Mouse (Mus musculus): ENCODE results near the gene Pi4ka. TPM values are rescaled to one million over a fixed set of nuclear protein-coding genes. Genes with fewer than 3 reads are reported as not detected.

Pi4ka gene
- polyA plus RNA-seq, 1 experiment = 45.2 TPM

DNA sequence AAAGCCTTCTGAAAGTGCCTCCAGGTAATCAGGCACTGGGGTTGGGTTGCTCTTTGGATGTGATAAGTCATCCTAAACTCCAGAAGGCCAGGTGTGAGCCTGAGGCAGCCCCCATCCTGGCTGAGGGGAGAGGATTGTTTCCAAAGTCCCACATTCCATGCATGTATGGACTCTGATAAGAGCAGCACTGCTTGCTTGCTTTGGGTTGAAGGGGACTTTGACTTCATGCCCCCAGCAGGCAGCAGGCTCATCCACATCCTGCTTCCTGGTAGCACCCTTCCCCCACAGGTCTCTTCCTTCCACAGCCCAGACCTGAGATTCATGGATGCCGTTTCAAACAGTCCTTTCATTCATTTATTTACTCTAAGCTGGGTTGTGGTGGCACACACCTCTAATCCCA, 162.4 kb downstream of the Pi4ka start:
- H3K27ac ChIP-seq (ENCODE audit: insufficient read depth, low read length) = peak overlapping the region; percentile 68
- TF ChIP-seq POLR2A (IDR thresholded peaks at IDR 0.05; ENCODE audit: insufficient read depth, low read length) (no peak), EP300 (IDR thresholded peaks at IDR 0.05; ENCODE audit: insufficient read depth, low read depth, low read length) (peak; percentile 46; the same call in 1 of the 2 replicates)
- H3K4me3 ChIP-seq (ENCODE audit: low read depth, low read length) = no peak overlapping the region
- H3K36me3 ChIP-seq (ENCODE audit: control insufficient read depth, insufficient read depth, low read length, poor library complexity, severe bottlenecking) = no peaks in the 10 kb centered on the region
- no peaks in the 10 kb centered on the region for H3K9me3 ChIP-seq (replicated peaks; ENCODE audit: control insufficient read depth, insufficient read depth, low read length, poor library complexity, severe bottlenecking)
- H3K4me1 ChIP-seq (ENCODE audit: control insufficient read depth, insufficient read depth, low read length) = peaks cover 18% of the 10 kb centered on the region
- no peaks in the 10 kb centered on the region for H3K27me3 ChIP-seq (ENCODE audit: control insufficient read depth, insufficient read depth, low read length, poor library complexity, severe bottlenecking)
- no peak overlapping the region for H3K9ac ChIP-seq (ENCODE audit: low read depth, poor library complexity, severe bottlenecking)

DNA sequence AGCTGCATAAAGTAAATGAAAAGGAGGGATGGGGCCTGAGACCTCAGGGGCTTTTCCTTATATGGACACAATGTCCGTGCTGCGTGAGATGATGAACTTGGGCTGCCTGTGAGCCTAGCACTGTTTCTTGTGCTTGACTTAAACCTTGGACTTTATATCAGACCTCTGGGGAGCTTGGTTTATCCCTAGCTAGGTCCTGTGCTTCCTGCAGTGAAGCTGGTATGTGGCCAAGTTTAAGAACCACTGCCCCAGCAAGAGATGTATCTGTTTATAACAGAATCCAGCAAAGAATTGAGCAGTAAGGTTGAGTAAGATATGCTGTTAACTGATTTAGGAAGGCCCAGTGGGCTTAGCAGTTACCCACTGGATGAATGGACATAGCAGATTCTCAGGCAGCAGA, 166.7 kb downstream of the Pi4ka start:
- no peaks in the 10 kb centered on the region for H3K36me3 ChIP-seq (ENCODE audit: control insufficient read depth, insufficient read depth, low read length, poor library complexity, severe bottlenecking)
- H3K4me3 ChIP-seq (ENCODE audit: low read depth, low read length) = no peak overlapping the region
- H3K9me3 ChIP-seq (replicated peaks; ENCODE audit: control insufficient read depth, insufficient read depth, low read length, poor library complexity, severe bottlenecking) = no peaks in the 10 kb centered on the region
- H3K27ac ChIP-seq (ENCODE audit: insufficient read depth, low read length) = no peak overlapping the region
- no peaks in the 10 kb centered on the region for H3K27me3 ChIP-seq (ENCODE audit: control insufficient read depth, insufficient read depth, low read length, poor library complexity, severe bottlenecking)
- TF ChIP-seq EP300 (IDR thresholded peaks at IDR 0.05; ENCODE audit: insufficient read depth, low read depth, low read length) (no peak), CTCF (IDR thresholded peaks at IDR 0.05; ENCODE audit: low read depth, low read length) (no peak), POLR2A (IDR thresholded peaks at IDR 0.05; ENCODE audit: insufficient read depth, low read length) (no peak)
- H3K9ac ChIP-seq (ENCODE audit: low read depth, poor library complexity, severe bottlenecking) = no peak overlapping the region
- H3K4me1 ChIP-seq (ENCODE audit: control insufficient read depth, insufficient read depth, low read length) = peaks cover 23% of the 10 kb centered on the region

DNA sequence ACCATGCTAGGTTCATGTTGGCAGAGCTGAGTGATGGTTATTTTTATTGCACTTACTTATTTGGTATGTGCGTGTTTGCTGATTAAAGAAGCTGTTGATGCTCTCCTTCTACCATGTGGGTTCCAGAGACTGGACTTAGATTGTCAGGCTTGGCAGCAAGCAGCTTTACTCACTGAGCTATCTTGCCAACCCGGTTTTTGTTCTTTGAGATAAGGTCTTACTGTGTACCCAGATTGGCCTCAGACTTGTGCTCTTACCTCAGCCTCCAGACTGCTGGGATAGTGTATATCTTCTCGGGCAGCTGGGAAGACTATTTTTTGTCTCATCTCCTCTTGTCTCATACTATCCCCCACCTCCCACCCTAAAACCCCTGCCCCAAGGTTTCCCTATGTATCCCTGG, 168.5 kb downstream of the Pi4ka start:
- H3K9me3 ChIP-seq (replicated peaks; ENCODE audit: control insufficient read depth, insufficient read depth, low read length, poor library complexity, severe bottlenecking) = no peaks in the 10 kb centered on the region
- no peak overlapping the region for H3K9ac ChIP-seq (ENCODE audit: low read depth, poor library complexity, severe bottlenecking)
- H3K27ac ChIP-seq (ENCODE audit: insufficient read depth, low read length) = no peak overlapping the region
- H3K4me1 ChIP-seq (ENCODE audit: control insufficient read depth, insufficient read depth, low read length) = peaks cover 17% of the 10 kb centered on the region
- H3K36me3 ChIP-seq (ENCODE audit: control insufficient read depth, insufficient read depth, low read length, poor library complexity, severe bottlenecking) = no peaks in the 10 kb centered on the region
- no peaks in the 10 kb centered on the region for H3K27me3 ChIP-seq (ENCODE audit: control insufficient read depth, insufficient read depth, low read length, poor library complexity, severe bottlenecking)
- no peak for TF ChIP-seq EP300 (IDR thresholded peaks at IDR 0.05; ENCODE audit: insufficient read depth, low read depth, low read length)
- TF ChIP-seq CTCF (IDR thresholded peaks at IDR 0.05; ENCODE audit: low read depth, low read length) = no peak
- no peak for TF ChIP-seq POLR2A (IDR thresholded peaks at IDR 0.05; ENCODE audit: insufficient read depth, low read length)
- H3K4me3 ChIP-seq (ENCODE audit: low read depth, low read length) = no peak overlapping the region

DNA sequence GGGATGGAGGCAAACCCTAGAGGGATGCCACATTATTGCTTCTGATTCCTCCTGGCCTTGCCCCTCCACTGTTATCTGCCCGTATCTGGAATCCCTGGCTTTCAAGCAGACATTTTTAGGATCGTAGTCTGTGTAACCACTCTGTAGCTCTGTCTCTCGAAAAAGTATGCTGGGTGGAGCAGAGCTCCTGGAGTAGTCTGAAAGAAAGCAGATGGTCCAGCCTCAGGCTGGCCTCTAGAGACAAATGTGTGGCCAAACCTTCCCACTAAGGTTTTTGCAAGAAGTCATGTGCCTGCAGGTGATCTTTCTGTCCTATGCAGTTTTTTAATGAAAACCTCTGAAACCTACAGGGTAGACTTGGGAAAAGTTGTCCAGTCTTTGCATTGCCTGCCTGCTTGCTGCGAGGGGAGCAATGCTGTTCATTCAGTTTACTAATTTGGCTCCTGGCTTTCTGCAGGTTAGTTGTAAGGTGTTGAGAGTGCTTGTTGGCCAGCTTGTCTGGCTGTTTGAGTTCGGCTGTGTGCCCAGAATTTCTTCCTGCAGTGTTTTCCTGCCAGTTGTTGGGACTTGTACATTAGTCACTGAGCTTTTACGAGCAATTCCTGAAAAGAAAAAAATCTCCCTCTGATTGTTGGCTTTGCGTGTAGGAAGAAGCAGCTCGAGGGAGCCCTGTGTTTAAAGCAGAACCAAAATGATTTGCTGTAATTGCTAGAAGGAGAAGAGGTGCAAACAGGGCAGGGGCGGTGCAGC, 171.0 kb downstream of the Pi4ka start:
- Histone ChIP-seq H3K36me3 (ENCODE audit: control insufficient read depth, insufficient read depth, low read length, poor library complexity, severe bottlenecking) (no peaks in the 10 kb centered on the region), H3K27me3 (ENCODE audit: control insufficient read depth, insufficient read depth, low read length, poor library complexity, severe bottlenecking) (no peaks in the 10 kb centered on the region), H3K27ac (ENCODE audit: insufficient read depth, low read length) (0 out of 2 replicates have a peak overlapping the region, but pooled peaks have one; percentile 29), H3K4me3 (ENCODE audit: low read depth, low read length) (peak overlapping the region; percentile 93), H3K9ac (ENCODE audit: low read depth, poor library complexity, severe bottlenecking) (peak overlapping the region; percentile 94), H3K9me3 (replicated peaks; ENCODE audit: control insufficient read depth, insufficient read depth, low read length, poor library complexity, severe bottlenecking) (no peaks in the 10 kb centered on the region), H3K4me1 (ENCODE audit: control insufficient read depth, insufficient read depth, low read length) (peaks cover 17% of the 10 kb centered on the region)
- no peak for TF ChIP-seq EP300 (IDR thresholded peaks at IDR 0.05; ENCODE audit: insufficient read depth, low read depth, low read length)

DNA sequence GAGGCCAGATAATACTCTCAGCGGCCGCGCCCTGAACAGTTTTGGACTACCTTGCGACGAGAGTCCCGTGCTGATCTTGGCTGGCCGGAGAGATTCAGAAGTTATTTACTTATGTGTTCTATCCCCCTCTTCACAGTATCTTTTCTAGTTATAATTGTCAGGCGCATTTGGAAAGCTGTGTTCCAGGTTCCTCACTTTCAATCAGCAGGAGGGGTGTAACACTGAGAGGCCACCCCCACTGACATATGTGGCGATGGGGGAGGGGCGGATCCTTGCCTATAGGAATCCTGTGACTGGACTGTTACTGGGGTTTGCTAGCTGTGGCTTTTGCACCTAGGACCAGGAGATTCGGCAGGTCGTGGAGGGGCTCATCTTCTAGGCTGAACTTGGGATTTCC, 171.6 kb downstream of the Pi4ka start:
- Histone ChIP-seq H3K27ac (ENCODE audit: insufficient read depth, low read length) (peak overlapping the region; percentile 37; the same call in 1 of the 2 replicates), H3K27me3 (ENCODE audit: control insufficient read depth, insufficient read depth, low read length, poor library complexity, severe bottlenecking) (no peaks in the 10 kb centered on the region), H3K36me3 (ENCODE audit: control insufficient read depth, insufficient read depth, low read length, poor library complexity, severe bottlenecking) (no peaks in the 10 kb centered on the region), H3K9ac (ENCODE audit: low read depth, poor library complexity, severe bottlenecking) (peak overlapping the region; percentile 94), H3K4me3 (ENCODE audit: low read depth, low read length) (peak overlapping the region; percentile 93), H3K4me1 (ENCODE audit: control insufficient read depth, insufficient read depth, low read length) (peaks cover 17% of the 10 kb centered on the region), H3K9me3 (replicated peaks; ENCODE audit: control insufficient read depth, insufficient read depth, low read length, poor library complexity, severe bottlenecking) (no peaks in the 10 kb centered on the region; the same call in 1 of the 2 replicates)
- TF ChIP-seq CTCF (IDR thresholded peaks at IDR 0.05; ENCODE audit: low read depth, low read length) (no peak), POLR2A (IDR thresholded peaks at IDR 0.05; ENCODE audit: insufficient read depth, low read length) (no peak), EP300 (IDR thresholded peaks at IDR 0.05; ENCODE audit: insufficient read depth, low read depth, low read length) (0 out of 2 replicates have a peak, but pooled peaks have one; percentile 48)

DNA sequence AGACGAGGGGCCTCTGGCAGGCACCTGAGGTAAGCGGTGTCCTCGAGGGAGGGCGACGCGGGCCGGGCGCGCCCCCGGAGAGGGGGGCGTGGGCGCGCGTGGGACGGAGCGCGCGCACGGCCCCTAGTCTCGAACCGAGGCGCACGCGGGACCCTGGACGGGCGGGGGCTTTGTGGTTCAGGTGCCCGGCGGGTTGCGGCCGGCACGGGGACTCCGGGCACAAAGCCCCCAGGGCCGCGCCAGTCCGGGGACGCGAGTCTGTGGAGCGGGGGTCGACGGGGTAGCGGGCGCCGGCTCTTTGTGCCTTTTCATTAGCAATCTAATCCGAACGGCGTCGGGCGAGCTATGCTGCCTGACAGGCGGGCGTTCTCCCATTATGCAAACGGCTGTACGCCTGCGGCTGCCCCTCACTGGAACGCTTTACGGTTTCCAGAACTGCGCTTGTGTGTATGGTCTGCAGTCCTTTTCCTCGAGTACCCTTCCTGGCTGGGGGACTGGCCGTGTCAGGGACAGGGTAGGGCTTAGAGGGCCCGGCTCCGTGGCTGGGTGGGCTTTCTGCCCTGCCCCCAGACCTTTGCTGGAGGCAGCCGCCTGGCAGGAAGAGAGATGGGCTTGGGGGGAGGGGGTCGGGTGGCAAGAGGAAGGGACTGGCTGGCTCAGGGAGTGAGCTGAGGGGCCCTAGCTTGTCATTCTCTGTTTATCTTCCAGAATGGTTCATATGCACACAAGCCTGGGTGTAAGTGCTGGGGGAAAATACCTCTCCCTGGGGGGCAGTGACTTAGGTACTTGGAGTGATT, 172.2 kb downstream of the Pi4ka start:
- TF ChIP-seq POLR2A (IDR thresholded peaks at IDR 0.05; ENCODE audit: insufficient read depth, low read length) = no peak
- no peak for TF ChIP-seq EP300 (IDR thresholded peaks at IDR 0.05; ENCODE audit: insufficient read depth, low read depth, low read length)
- no peak for TF ChIP-seq CTCF (IDR thresholded peaks at IDR 0.05; ENCODE audit: low read depth, low read length)
- peak overlapping the region; percentile 94 for H3K9ac ChIP-seq (ENCODE audit: low read depth, poor library complexity, severe bottlenecking)
- H3K4me1 ChIP-seq (ENCODE audit: control insufficient read depth, insufficient read depth, low read length) = peaks cover 12% of the 10 kb centered on the region
- H3K36me3 ChIP-seq (ENCODE audit: control insufficient read depth, insufficient read depth, low read length, poor library complexity, severe bottlenecking) = no peaks in the 10 kb centered on the region
- H3K4me3 ChIP-seq (ENCODE audit: low read depth, low read length) = peak overlapping the region; percentile 93
- H3K27me3 ChIP-seq (ENCODE audit: control insufficient read depth, insufficient read depth, low read length, poor library complexity, severe bottlenecking) = no peaks in the 10 kb centered on the region
- H3K9me3 ChIP-seq (replicated peaks; ENCODE audit: control insufficient read depth, insufficient read depth, low read length, poor library complexity, severe bottlenecking) = no peaks in the 10 kb centered on the region; the same call in 1 of the 2 replicates
- peak overlapping the region; percentile 37 for H3K27ac ChIP-seq (ENCODE audit: insufficient read depth, low read length)
